Mouse (Mus musculus): ENCODE data around the gene Disc1.

DNA sequence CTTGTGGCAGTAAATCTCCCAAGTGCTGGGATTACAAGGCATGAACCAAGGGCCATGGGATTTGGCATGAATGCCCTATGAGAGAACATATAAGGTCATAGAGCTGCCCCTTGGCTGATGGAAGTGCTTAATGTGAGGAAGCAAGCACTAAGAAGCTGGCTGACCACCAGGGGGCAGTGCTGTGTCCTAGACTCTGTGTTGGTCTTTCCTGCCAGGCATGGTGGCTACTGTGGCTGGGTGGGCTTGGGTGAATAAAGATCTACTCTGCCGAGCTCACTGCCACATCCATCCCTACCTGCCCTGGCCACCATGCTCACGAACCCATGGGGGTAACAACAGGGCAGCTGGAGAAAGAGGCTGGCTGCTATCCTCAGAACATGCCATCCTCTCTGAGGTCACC lies 2.0 kb upstream of the Disc1 start:
- no peak for TF ChIP-seq EP300 (IDR thresholded peaks at IDR 0.05; ENCODE audit: low read length)
- TF ChIP-seq MYC (IDR thresholded peaks at IDR 0.05; ENCODE audit: low read depth, low read length): no peak
- no peak for TF ChIP-seq POLR2A (IDR thresholded peaks at IDR 0.05; ENCODE audit: low read depth, low read length)
- TF ChIP-seq HCFC1 (IDR thresholded peaks at IDR 0.05; ENCODE audit: low read depth, low read length): no peak
- TF ChIP-seq BHLHE40 (IDR thresholded peaks at IDR 0.05; ENCODE audit: low read depth, low read length): no peak
- no peak for TF ChIP-seq MAFK (IDR thresholded peaks at IDR 0.05; ENCODE audit: insufficient replicate concordance, low read length)
- no peak for TF ChIP-seq ZC3H11A (IDR thresholded peaks at IDR 0.05; ENCODE audit: low read depth, low read length)
- no peak for TF ChIP-seq MEF2A (IDR thresholded peaks at IDR 0.05; ENCODE audit: borderline replicate concordance, low read depth, low read length)
- no peak for TF ChIP-seq TBP (conservative IDR thresholded peaks at IDR 0.05; ENCODE audit: low read depth, low read length)
- no peak for TF ChIP-seq ZMIZ1 (IDR thresholded peaks at IDR 0.05; ENCODE audit: low read depth, low read length)
